Mouse (Mus musculus): ENCODE results near the gene Unc119b. TPM values are rescaled to one million over a fixed set of nuclear protein-coding genes. Genes with fewer than 3 reads are reported as not detected.
"Not testable (repeated sequence)": the region's sequence is repeated elsewhere in the genome, so short reads cannot be mapped to it uniquely, and the experiment has no call there.

Gene Unc119b
- polyA plus RNA-seq, 1 experiment from 2014 or later, result 46.8 TPM

GRCm38 (mm10) chr5:115117467-115117866 lies 17.3 kb downstream of the Unc119b start:
- no peak overlapping the region for H3K4me3 ChIP-seq (ENCODE audit: low read depth, low read length)
- no peaks in the 10 kb centered on the region for H3K9me3 ChIP-seq (ENCODE audit: control insufficient read depth, low read length)
- H3K9ac ChIP-seq (ENCODE audit: low read depth, low read length), result no peak overlapping the region
- ATAC-seq (ENCODE audit: low FRiP score), result no peak
- H3K36me3 ChIP-seq (ENCODE audit: control insufficient read depth, insufficient read depth, low read length), result no peaks in the 10 kb centered on the region
- no peaks in the 10 kb centered on the region for H3K4me1 ChIP-seq (replicated peaks; ENCODE audit: control insufficient read depth, insufficient read depth, low read length)
- WGBS, result 96% methylated on average over 13 of the region's 13 CpGs
- H3K27me3 ChIP-seq (ENCODE audit: control insufficient read depth, insufficient read depth, low read length), result no peaks in the 10 kb centered on the region
- no peak for DNase-seq (ENCODE audit: low spot score)
- H3K27ac ChIP-seq (ENCODE audit: low read depth, low read length), result no peak overlapping the region
- H3K4me2 ChIP-seq (replicated peaks; ENCODE audit: low read depth, low read length), result no peak overlapping the region

DNA sequence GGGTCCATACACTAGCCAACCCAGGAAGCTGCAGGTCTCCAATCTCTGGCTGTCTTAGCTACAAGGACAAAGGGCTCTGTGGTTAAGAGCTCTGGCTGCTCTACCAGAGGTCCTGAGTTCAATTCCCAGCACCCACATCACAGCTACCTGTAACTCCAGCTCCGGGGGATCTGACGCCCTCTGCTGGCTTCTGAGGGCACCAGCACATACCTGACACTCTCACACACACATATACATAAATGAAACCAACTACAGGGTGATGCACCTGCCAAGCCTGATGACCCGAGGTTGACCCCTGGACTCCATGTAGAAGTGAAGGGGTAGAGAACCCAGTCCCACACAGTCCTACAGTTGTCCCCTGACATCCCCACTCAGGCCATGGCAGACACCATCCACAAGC lies 18.3 kb downstream of the Unc119b start:
- Histone ChIP-seq H3K9ac (ENCODE audit: low read depth, low read length) (no peak overlapping the region), H3K9me3 (ENCODE audit: control insufficient read depth, low read length) (no peaks in the 10 kb centered on the region), H3K4me2 (replicated peaks; ENCODE audit: low read depth, low read length) (no peak overlapping the region), H3K36me3 (ENCODE audit: control insufficient read depth, insufficient read depth, low read length) (no peaks in the 10 kb centered on the region), H3K27ac (ENCODE audit: low read depth, low read length) (no peak overlapping the region), H3K4me3 (ENCODE audit: low read depth, low read length) (no peak overlapping the region), H3K27me3 (ENCODE audit: control insufficient read depth, insufficient read depth, low read length) (no peaks in the 10 kb centered on the region), H3K4me1 (replicated peaks; ENCODE audit: control insufficient read depth, insufficient read depth, low read length) (no peaks in the 10 kb centered on the region)
- ATAC-seq (ENCODE audit: low FRiP score) (no peak), DNase-seq (ENCODE audit: low spot score) (no peak)
- 86% methylated on average over 3 of the region's 3 CpGs for WGBS

GRCm38 (mm10) chr5:115114501-115114900 lies 20.3 kb downstream of the Unc119b start:
- no peak for ATAC-seq (ENCODE audit: low FRiP score)
- 99% methylated on average over 8 of the region's 8 CpGs for WGBS

GRCm38 (mm10) chr5:115113244-115113643 lies 21.5 kb downstream of the Unc119b start:
- Histone ChIP-seq H3K9me3 (ENCODE audit: control insufficient read depth, low read length) (no peaks in the 10 kb centered on the region), H3K27me3 (ENCODE audit: control insufficient read depth, insufficient read depth, low read length) (no peaks in the 10 kb centered on the region), H3K36me3 (ENCODE audit: control insufficient read depth, insufficient read depth, low read length) (no peaks in the 10 kb centered on the region), H3K4me3 (ENCODE audit: low read depth, low read length) (no peak overlapping the region), H3K4me1 (replicated peaks; ENCODE audit: control insufficient read depth, insufficient read depth, low read length) (peaks cover 8% of the 10 kb centered on the region; the same call in 1 of the 2 replicates), H3K9ac (ENCODE audit: low read depth, low read length) (no peak overlapping the region), H3K4me2 (replicated peaks; ENCODE audit: low read depth, low read length) (no peak overlapping the region), H3K27ac (ENCODE audit: low read depth, low read length) (no peak overlapping the region)
- ATAC-seq (ENCODE audit: low FRiP score) (no peak), DNase-seq (ENCODE audit: low spot score) (no peak)
- 96% methylated on average over 12 of the region's 12 CpGs for WGBS

More at GRCm38 (mm10) chr5:115114501-115114900, 20.3 kb downstream of the Unc119b start:
- no peak overlapping the region for H3K4me3 ChIP-seq (ENCODE audit: low read depth, low read length)
- H3K4me1 ChIP-seq (replicated peaks; ENCODE audit: control insufficient read depth, insufficient read depth, low read length), result peaks cover 8% of the 10 kb centered on the region; the same call in 1 of the 2 replicates
- H3K9ac ChIP-seq (ENCODE audit: low read depth, low read length), result no peak overlapping the region
- no peak for DNase-seq (ENCODE audit: low spot score)
- no peaks in the 10 kb centered on the region for H3K27me3 ChIP-seq (ENCODE audit: control insufficient read depth, insufficient read depth, low read length)
- no peaks in the 10 kb centered on the region for H3K9me3 ChIP-seq (ENCODE audit: control insufficient read depth, low read length)
- no peak overlapping the region for H3K27ac ChIP-seq (ENCODE audit: low read depth, low read length)
- H3K36me3 ChIP-seq (ENCODE audit: control insufficient read depth, insufficient read depth, low read length), result no peaks in the 10 kb centered on the region
- no peak overlapping the region for H3K4me2 ChIP-seq (replicated peaks; ENCODE audit: low read depth, low read length)

DNA sequence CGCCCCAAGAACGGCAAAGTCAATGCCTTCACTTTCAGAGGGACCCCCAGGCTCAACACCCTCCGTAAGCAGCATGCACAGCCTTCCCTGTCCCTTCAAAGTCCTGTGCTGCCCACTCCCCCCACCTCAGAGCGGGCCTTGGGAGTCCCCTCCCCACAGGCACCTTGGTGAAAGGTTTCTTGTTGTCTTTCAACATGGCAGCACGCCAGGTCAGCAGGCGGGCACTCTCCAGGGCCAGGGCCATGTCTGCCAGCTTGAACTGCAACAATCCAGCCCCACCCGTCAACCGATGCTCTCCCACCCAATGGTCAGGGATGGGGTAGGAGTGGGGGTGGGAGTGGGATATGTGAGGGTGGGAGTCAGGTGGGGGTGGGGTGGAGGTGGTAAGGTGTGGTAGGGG lies 23.6 kb downstream of the Unc119b start:
- ATAC-seq (ENCODE audit: low FRiP score), result no peak

GRCm38 (mm10) chr5:115103253-115103652 lies 31.5 kb downstream of the Unc119b start:
- not testable (repeated sequence) for H3K9ac ChIP-seq (ENCODE audit: low read depth, low read length); H3K4me1 ChIP-seq (replicated peaks; ENCODE audit: control insufficient read depth, insufficient read depth, low read length); DNase-seq (ENCODE audit: low spot score); H3K27me3 ChIP-seq (ENCODE audit: control insufficient read depth, insufficient read depth, low read length); H3K27ac ChIP-seq (ENCODE audit: low read depth, low read length); ATAC-seq (ENCODE audit: low FRiP score); H3K4me2 ChIP-seq (replicated peaks; ENCODE audit: low read depth, low read length); H3K36me3 ChIP-seq (ENCODE audit: control insufficient read depth, insufficient read depth, low read length); H3K9me3 ChIP-seq (ENCODE audit: control insufficient read depth, low read length); H3K4me3 ChIP-seq (ENCODE audit: low read depth, low read length)
- 96% methylated on average over 23 of the region's 23 CpGs for WGBS

More for the DNA sequence above, 23.6 kb downstream of the Unc119b start:
- no peak for DNase-seq (ENCODE audit: low spot score)
- H3K4me3 ChIP-seq (ENCODE audit: low read depth, low read length), result no peak overlapping the region
- no peak overlapping the region for H3K9ac ChIP-seq (ENCODE audit: low read depth, low read length)
- no peaks in the 10 kb centered on the region for H3K9me3 ChIP-seq (ENCODE audit: control insufficient read depth, low read length)
- H3K27ac ChIP-seq (ENCODE audit: low read depth, low read length), result no peak overlapping the region
- H3K27me3 ChIP-seq (ENCODE audit: control insufficient read depth, insufficient read depth, low read length), result no peaks in the 10 kb centered on the region
- WGBS, result 90% methylated on average over 7 of the region's 8 CpGs
- H3K4me2 ChIP-seq (replicated peaks; ENCODE audit: low read depth, low read length), result no peak overlapping the region
- no peaks in the 10 kb centered on the region for H3K36me3 ChIP-seq (ENCODE audit: control insufficient read depth, insufficient read depth, low read length)
- peaks cover 8% of the 10 kb centered on the region; the same call in 1 of the 2 replicates for H3K4me1 ChIP-seq (replicated peaks; ENCODE audit: control insufficient read depth, insufficient read depth, low read length)

- Histone ChIP-seq H3K4me1 (replicated peaks; ENCODE audit: control insufficient read depth, insufficient read depth, low read length) (no peaks in the 10 kb centered on the region), H3K36me3 (ENCODE audit: control insufficient read depth, insufficient read depth, low read length) (no peaks in the 10 kb centered on the region), H3K4me2 (replicated peaks; ENCODE audit: low read depth, low read length) (no peak overlapping the region), H3K9me3 (ENCODE audit: control insufficient read depth, low read length) (no peaks in the 10 kb centered on the region), H3K27ac (ENCODE audit: low read depth, low read length) (no peak overlapping the region), H3K9ac (ENCODE audit: low read depth, low read length) (no peak overlapping the region), H3K4me3 (ENCODE audit: low read depth, low read length) (no peak overlapping the region), H3K27me3 (ENCODE audit: control insufficient read depth, insufficient read depth, low read length) (no peaks in the 10 kb centered on the region)
- DNase-seq (ENCODE audit: low spot score) (no peak), ATAC-seq (ENCODE audit: low FRiP score) (no peak)
- 83% methylated on average over 2 of the region's 2 CpGs for WGBS
Measured at GRCm38 (mm10) chr5:115102231-115102630, 32.5 kb downstream of the Unc119b start.

GRCm38 (mm10) chr5:115100473-115100872 lies 34.3 kb downstream of the Unc119b start:
- H3K4me2 ChIP-seq (replicated peaks; ENCODE audit: low read depth, low read length), result no peak overlapping the region
- no peak overlapping the region for H3K27ac ChIP-seq (ENCODE audit: low read depth, low read length)
- no peak for ATAC-seq (ENCODE audit: low FRiP score)
- 84% methylated on average over 6 of the region's 6 CpGs for WGBS
- H3K4me3 ChIP-seq (ENCODE audit: low read depth, low read length), result no peak overlapping the region
- no peaks in the 10 kb centered on the region for H3K4me1 ChIP-seq (replicated peaks; ENCODE audit: control insufficient read depth, insufficient read depth, low read length)
- no peaks in the 10 kb centered on the region for H3K9me3 ChIP-seq (ENCODE audit: control insufficient read depth, low read length)
- H3K9ac ChIP-seq (ENCODE audit: low read depth, low read length), result no peak overlapping the region
- no peak for DNase-seq (ENCODE audit: low spot score)
- no peaks in the 10 kb centered on the region for H3K27me3 ChIP-seq (ENCODE audit: control insufficient read depth, insufficient read depth, low read length)
- H3K36me3 ChIP-seq (ENCODE audit: control insufficient read depth, insufficient read depth, low read length), result peaks cover 8% of the 10 kb centered on the region

DNA sequence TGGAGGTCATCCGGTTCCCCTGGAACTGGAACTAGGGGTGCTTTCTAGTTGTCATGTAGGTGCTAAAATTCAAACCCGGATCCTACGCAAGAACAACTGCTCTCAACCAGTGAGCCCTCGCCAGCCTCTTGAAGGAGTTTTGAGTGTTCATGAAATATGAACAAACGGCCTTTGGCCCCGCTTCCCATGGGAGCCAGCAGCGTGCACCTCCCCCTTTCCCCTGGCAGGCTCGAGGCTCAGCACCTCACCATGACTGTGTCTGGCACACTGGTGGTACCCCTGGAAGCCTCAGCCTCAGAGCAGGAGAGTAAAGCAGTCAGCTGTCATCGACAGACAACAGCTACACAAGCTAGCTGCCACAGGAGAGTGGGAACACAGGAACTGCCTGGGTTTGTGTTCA lies 34.8 kb downstream of the Unc119b start:
- no peak for ATAC-seq (ENCODE audit: low FRiP score)
- Histone ChIP-seq H3K4me1 (replicated peaks; ENCODE audit: control insufficient read depth, insufficient read depth, low read length) (no peaks in the 10 kb centered on the region), H3K9me3 (ENCODE audit: control insufficient read depth, low read length) (no peaks in the 10 kb centered on the region), H3K4me3 (ENCODE audit: low read depth, low read length) (no peak overlapping the region), H3K27me3 (ENCODE audit: control insufficient read depth, insufficient read depth, low read length) (no peaks in the 10 kb centered on the region), H3K36me3 (ENCODE audit: control insufficient read depth, insufficient read depth, low read length) (peaks cover 12% of the 10 kb centered on the region), H3K9ac (ENCODE audit: low read depth, low read length) (no peak overlapping the region), H3K4me2 (replicated peaks; ENCODE audit: low read depth, low read length) (no peak overlapping the region), H3K27ac (ENCODE audit: low read depth, low read length) (no peak overlapping the region)
- 89% methylated on average over 9 of the region's 9 CpGs for WGBS
- no peak for DNase-seq (ENCODE audit: low spot score)
